Mouse (Mus musculus): ENCODE data around the gene Ctbs. TPM values are rescaled to one million over a fixed set of nuclear protein-coding genes. Genes with fewer than 3 reads are reported as not detected.
"Not testable (repeated sequence)": the region's sequence is repeated elsewhere in the genome, so short reads cannot be mapped to it uniquely, and the experiment has no call there.

Ctbs gene
- polyA plus RNA-seq, 1 experiment from 2014 or later = 14.8 TPM

DNA sequence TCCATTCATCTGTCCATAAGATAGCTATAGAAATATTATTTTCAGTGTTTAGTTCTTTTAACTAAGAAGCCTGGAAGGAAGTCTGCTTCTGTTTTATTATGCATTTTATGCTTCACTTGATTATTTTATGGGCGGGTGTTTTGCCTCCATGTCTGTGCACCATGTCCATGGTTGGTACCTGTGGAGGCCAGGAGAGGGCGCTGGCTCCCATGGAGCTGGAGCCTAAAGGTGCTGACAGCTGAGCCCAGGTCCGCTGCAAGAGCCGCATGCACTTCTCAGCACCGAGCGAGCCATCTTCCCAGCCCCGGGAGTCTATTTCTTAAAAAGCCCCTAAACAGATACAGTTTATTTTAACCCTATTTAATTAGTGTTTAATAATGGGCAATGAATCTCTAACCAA, 25.9 kb upstream of the Ctbs start:
- H3K4me2 ChIP-seq (replicated peaks; ENCODE audit: low read depth, low read length) = no peak overlapping the region
- H3K36me3 ChIP-seq (ENCODE audit: insufficient read depth, low read length) = 0 out of 2 replicates have a peak, but pooled peaks cover 16% of the 10 kb centered on the region
- DNase-seq (ENCODE audit: low spot score) = no peak
- H3K9me3 ChIP-seq (ENCODE audit: low read length) = no peaks in the 10 kb centered on the region
- H3K27me3 ChIP-seq (replicated peaks; ENCODE audit: insufficient read depth, low read length) = no peaks in the 10 kb centered on the region
- WGBS = 89% methylated on average over 7 of the region's 7 CpGs
- no peak overlapping the region for H3K27ac ChIP-seq (ENCODE audit: low read length)
- no peak overlapping the region for H3K4me3 ChIP-seq (ENCODE audit: low read depth, low read length)
- TF ChIP-seq CTCF (IDR thresholded peaks at IDR 0.05) = peak; percentile 42
- no peak for TF ChIP-seq EP300 (IDR thresholded peaks at IDR 0.05)
- H3K4me1 ChIP-seq (ENCODE audit: insufficient read depth, low read depth, low read length) = no peaks in the 10 kb centered on the region
- H3K9ac ChIP-seq (replicated peaks; ENCODE audit: low read depth) = no peak overlapping the region
- no peak for ATAC-seq

GRCm38 (mm10) chr3:146424306-146424900, 25.2 kb upstream of the Ctbs start:
- Histone ChIP-seq H3K4me3 (ENCODE audit: low read depth, low read length) (no peak overlapping the region), H3K9me3 (ENCODE audit: low read length) (no peaks in the 10 kb centered on the region), H3K27me3 (replicated peaks; ENCODE audit: insufficient read depth, low read length) (no peaks in the 10 kb centered on the region), H3K27ac (ENCODE audit: low read length) (no peak overlapping the region), H3K36me3 (ENCODE audit: insufficient read depth, low read length) (0 out of 2 replicates have a peak, but pooled peaks cover 10% of the 10 kb centered on the region), H3K4me2 (replicated peaks; ENCODE audit: low read depth, low read length) (no peak overlapping the region), H3K4me1 (ENCODE audit: insufficient read depth, low read depth, low read length) (no peaks in the 10 kb centered on the region), H3K9ac (replicated peaks; ENCODE audit: low read depth) (no peak overlapping the region)
- 38% methylated on average over 7 of the region's 7 CpGs for WGBS
- DNase-seq (ENCODE audit: low spot score) (no peak), ATAC-seq (peak; percentile 24; the same call in 1 of the 2 replicates)
- TF ChIP-seq EP300 (IDR thresholded peaks at IDR 0.05) = no peak

DNA sequence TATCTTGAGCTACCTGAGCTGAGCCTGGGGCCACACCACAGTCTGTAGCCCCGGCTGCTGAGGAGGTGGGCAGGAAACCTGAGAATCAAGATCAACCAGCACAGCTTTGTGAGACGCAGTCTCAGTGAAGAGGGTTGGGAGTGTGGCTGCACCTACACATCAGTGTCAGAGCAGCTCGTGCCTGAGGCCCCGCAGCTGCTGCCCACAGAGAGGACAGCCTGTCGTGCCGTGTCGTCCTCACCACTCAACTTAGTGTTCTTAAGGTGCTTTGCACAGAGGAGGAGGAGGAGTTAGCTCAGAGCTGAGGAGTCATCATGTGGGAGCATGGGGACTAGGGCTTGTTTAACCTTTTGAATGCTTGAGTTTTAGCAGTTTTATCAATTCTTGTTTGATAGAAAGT, 23.7 kb upstream of the Ctbs start:
- Histone ChIP-seq H3K4me2 (replicated peaks; ENCODE audit: low read depth, low read length) (no peak overlapping the region), H3K4me3 (ENCODE audit: low read depth, low read length) (no peak overlapping the region), H3K9me3 (ENCODE audit: low read length) (no peaks in the 10 kb centered on the region), H3K27me3 (replicated peaks; ENCODE audit: insufficient read depth, low read length) (no peaks in the 10 kb centered on the region), H3K27ac (ENCODE audit: low read length) (no peak overlapping the region), H3K36me3 (ENCODE audit: insufficient read depth, low read length) (0 out of 2 replicates have a peak, but pooled peaks cover 7% of the 10 kb centered on the region), H3K9ac (replicated peaks; ENCODE audit: low read depth) (no peak overlapping the region), H3K4me1 (ENCODE audit: insufficient read depth, low read depth, low read length) (no peaks in the 10 kb centered on the region)
- DNase-seq (ENCODE audit: low spot score) (no peak), ATAC-seq (no peak)
- no peak for TF ChIP-seq CTCF (IDR thresholded peaks at IDR 0.05)
- TF ChIP-seq EP300 (IDR thresholded peaks at IDR 0.05) = no peak
- 45% methylated on average over 7 of the region's 7 CpGs for WGBS

- Histone ChIP-seq H3K9me3 (ENCODE audit: low read length) (no peaks in the 10 kb centered on the region), H3K36me3 (ENCODE audit: insufficient read depth, low read length) (0 out of 2 replicates have a peak, but pooled peaks cover 7% of the 10 kb centered on the region), H3K4me2 (replicated peaks; ENCODE audit: low read depth, low read length) (no peak overlapping the region), H3K9ac (replicated peaks; ENCODE audit: low read depth) (no peak overlapping the region), H3K27ac (ENCODE audit: low read length) (no peak overlapping the region), H3K4me1 (ENCODE audit: insufficient read depth, low read depth, low read length) (no peaks in the 10 kb centered on the region), H3K4me3 (ENCODE audit: low read depth, low read length) (no peak overlapping the region), H3K27me3 (replicated peaks; ENCODE audit: insufficient read depth, low read length) (no peaks in the 10 kb centered on the region)
- peak; percentile 47; the same call in 1 of the 2 replicates for ATAC-seq
- no peak for TF ChIP-seq CTCF (IDR thresholded peaks at IDR 0.05)
- TF ChIP-seq EP300 (IDR thresholded peaks at IDR 0.05) = no peak
- WGBS = 91% methylated on average over 8 of the region's 8 CpGs
- DNase-seq (ENCODE audit: low spot score) = no peak
These were observed 23.1 kb upstream of the Ctbs start for GRCm38 (mm10) chr3:146426489-146426888.

GRCm38 (mm10) chr3:146433063-146433462, 16.5 kb upstream of the Ctbs start:
- not testable (repeated sequence) for H3K4me3 ChIP-seq (ENCODE audit: low read depth, low read length); H3K36me3 ChIP-seq (ENCODE audit: insufficient read depth, low read length); H3K4me2 ChIP-seq (replicated peaks; ENCODE audit: low read depth, low read length); H3K9me3 ChIP-seq (ENCODE audit: low read length); DNase-seq (ENCODE audit: low spot score); H3K27me3 ChIP-seq (replicated peaks; ENCODE audit: insufficient read depth, low read length); H3K9ac ChIP-seq (replicated peaks; ENCODE audit: low read depth); H3K27ac ChIP-seq (ENCODE audit: low read length); H3K4me1 ChIP-seq (ENCODE audit: insufficient read depth, low read depth, low read length)
- ATAC-seq = 0 out of 2 replicates have a peak, but pooled peaks have one; percentile 5
- 91% methylated on average over 11 of the region's 11 CpGs for WGBS

DNA sequence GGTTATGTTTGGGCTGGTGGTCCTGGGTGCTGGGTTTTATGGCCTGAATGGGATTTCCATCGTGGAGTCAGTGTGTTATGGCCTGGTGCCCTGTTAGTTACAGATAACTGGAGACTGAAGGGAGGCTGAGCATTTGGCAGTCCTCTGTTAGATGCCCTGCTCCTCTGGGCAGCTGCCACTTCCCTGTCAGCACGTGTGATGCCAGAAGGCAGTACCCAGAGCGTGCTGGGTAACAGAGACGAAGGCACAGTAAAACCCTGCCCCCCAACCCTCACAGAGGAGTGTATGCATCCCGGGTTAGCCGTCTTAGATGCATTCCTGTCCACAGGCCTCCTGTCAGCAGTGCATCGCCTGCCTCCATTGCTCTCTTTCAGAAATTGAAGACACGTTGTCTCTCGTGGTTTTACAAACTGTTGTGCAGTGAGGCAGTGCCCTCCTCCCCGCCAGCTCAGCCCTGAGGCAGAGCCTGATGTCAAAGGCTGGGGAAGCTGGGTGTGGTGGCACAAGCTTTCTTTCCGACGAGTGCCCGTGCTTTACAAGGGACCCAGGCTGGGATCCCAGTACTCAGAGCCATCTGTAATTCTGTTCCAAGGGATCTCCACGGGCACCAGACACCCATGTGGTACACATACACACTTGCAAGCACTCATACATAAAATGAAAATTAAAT, 15.8 kb upstream of the Ctbs start:
- H3K4me2 ChIP-seq (replicated peaks; ENCODE audit: low read depth, low read length) = no peak overlapping the region
- TF ChIP-seq EP300 (IDR thresholded peaks at IDR 0.05) (no peak), CTCF (IDR thresholded peaks at IDR 0.05) (no peak)
- ATAC-seq = no peak
- no peaks in the 10 kb centered on the region for H3K27me3 ChIP-seq (replicated peaks; ENCODE audit: insufficient read depth, low read length)
- no peak for DNase-seq (ENCODE audit: low spot score)
- 0 out of 2 replicates have a peak, but pooled peaks cover 3% of the 10 kb centered on the region for H3K36me3 ChIP-seq (ENCODE audit: insufficient read depth, low read length)
- H3K27ac ChIP-seq (ENCODE audit: low read length) = no peak overlapping the region
- H3K4me3 ChIP-seq (ENCODE audit: low read depth, low read length) = no peak overlapping the region
- no peaks in the 10 kb centered on the region for H3K9me3 ChIP-seq (ENCODE audit: low read length)
- WGBS = 88% methylated on average over 14 of the region's 14 CpGs
- no peaks in the 10 kb centered on the region for H3K4me1 ChIP-seq (ENCODE audit: insufficient read depth, low read depth, low read length)
- no peak overlapping the region for H3K9ac ChIP-seq (replicated peaks; ENCODE audit: low read depth)
